Mouse (Mus musculus) cortical plate, adult 2 months (tissue): ENCODE measurements at regions not wholly inside any gene's neighbourhood (a gene's known extent, or its start where the extent isn't known, plus 50 kb on each side); places are given as distances from the start of the nearest gene placed in this dataset.

ENCODE experiments used
- H3K27ac ChIP-seq: fragments of 200-500 bp; 2 replicates; pipeline ENCODE4 v1.5.1; 2012; ENCODE audit warnings: low read length, control low read depth, inconsistent platforms; ENCODE audit not compliant: insufficient read depth
- H3K4me1 ChIP-seq: fragments of 200-500 bp; 2 replicates; pipeline ENCODE4 v1.6.1; 2011; ENCODE audit warnings: low read length; ENCODE audit not compliant: control insufficient read depth, insufficient read depth
- H3K4me3 ChIP-seq: fragments of 200-500 bp; 2 replicates; pipeline ENCODE4 v1.5.1; 2011; ENCODE audit warnings: mild to moderate bottlenecking, low read length, control low read depth; ENCODE audit not compliant: insufficient read depth
- CTCF ChIP-seq: fragments of 200-500 bp; IDR thresholded peaks from 2 replicates; pipeline ENCODE4 v1.5.1; 2011; ENCODE audit warnings: mild to moderate bottlenecking, control low read depth, low read length; ENCODE audit not compliant: insufficient read depth; ENCODE audit errors: extremely low read depth
- POLR2A ChIP-seq: fragments of 200-500 bp; IDR thresholded peaks from 2 replicates; pipeline ENCODE4 v1.6.1; 2011; ENCODE audit warnings: mild to moderate bottlenecking, low read length, control low read depth; ENCODE audit not compliant: insufficient read depth; ENCODE audit errors: extremely low read depth

DNA sequence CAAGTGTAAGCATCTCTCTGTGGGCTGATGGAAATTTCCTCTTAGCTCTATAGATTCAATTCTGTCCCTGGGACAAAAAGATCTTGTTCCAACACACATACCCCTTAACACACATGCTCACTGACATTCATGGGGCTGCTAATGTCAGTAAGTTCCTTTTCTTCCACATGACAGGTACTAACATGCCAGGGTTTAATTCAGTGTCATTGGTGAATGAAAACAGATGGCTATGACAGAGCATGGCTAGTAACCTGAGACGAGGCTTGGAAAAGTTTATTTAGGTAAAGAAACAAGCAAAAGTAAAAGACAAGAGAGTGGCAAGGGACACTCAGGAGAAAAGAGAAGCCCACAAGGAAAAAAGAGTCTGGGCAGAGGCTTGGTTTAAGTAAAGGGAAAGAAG lies 74.5 kb upstream of the Cd93 start:
- Histone ChIP-seq H3K4me3 (no peak overlapping the region), H3K27ac (no peak overlapping the region), H3K4me1 (no peaks in the 10 kb centered on the region)
- TF ChIP-seq POLR2A: no peak
- TF ChIP-seq CTCF: no peak

DNA sequence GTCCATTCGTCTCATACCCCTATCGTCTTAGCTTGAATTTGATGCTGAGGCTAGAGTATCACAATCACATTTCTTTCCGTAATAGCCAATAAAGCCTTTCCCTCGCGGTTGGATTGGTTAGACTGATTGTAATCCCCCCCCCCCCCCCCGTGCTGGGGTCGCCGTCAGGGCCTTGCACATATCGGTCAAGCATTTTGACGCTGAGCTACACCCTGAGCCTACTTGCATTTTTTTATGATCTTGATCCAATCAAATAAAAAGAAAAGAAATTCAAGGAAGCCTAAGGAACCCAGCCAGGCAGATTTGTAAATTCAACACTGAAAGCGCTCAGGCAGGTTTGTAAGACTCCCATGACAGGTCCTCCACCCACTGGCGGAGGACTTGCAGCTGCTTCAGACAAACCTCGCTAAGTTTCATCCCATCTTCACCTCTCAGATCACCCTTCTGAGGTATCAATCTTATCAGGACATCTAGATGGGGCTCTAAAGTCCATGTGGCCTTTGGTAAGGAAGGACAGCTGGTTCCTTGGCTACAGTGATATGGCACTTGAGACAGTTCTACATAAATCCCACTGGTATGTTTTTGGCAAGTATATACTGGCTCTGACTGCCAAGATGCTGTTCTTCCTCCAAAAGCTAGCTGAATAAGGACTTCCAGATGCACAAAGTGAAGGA lies 66.8 kb upstream of the Cd93 start:
- TF ChIP-seq POLR2A (no peak), CTCF (no peak)
- Histone ChIP-seq H3K27ac (no peak overlapping the region; the same call in 1 of the 2 replicates), H3K4me1 (no peaks in the 10 kb centered on the region), H3K4me3 (no peak overlapping the region)

DNA sequence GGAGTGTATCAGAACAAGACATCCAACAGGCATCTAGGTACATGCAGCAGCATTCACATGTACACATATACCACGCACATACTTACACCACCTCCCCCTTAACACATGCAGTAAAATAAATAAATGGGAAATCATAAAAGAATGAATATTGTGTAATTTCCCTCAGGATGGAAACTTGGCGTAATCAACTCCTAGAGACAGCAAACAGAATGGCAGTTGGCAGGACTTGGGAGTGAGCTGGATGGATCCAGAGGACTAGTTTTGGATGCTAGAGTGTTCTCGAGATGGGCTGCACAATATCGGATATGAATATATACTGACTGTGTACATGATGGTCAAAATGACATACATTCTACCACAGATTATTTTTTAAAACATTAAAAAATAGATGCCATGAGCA lies 66.0 kb upstream of the Cd93 start:
- Histone ChIP-seq H3K4me3 (no peak overlapping the region), H3K4me1 (no peaks in the 10 kb centered on the region), H3K27ac (no peak overlapping the region)
- TF ChIP-seq CTCF (no peak), POLR2A (no peak)

DNA sequence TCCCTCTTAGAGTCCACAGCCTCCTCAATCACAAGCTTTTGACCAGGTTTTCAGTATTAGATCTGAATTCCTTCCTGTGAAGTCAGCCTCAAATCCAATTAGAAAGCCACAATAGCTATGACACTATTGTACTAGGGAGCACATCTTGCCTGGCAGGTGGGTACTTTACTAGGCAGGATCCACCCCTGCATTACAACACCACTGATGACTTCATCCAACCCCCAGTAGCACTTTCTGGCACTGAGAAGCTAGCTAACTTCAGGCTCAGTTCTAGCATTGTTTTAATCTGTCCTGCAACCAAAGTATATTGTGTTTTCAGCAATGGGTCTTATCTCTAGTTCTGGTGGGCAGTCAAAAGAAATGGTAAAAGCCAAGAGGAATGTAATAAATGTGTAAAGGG lies 64.2 kb upstream of the Cd93 start:
- Histone ChIP-seq H3K4me3 (no peak overlapping the region), H3K27ac (no peak overlapping the region), H3K4me1 (no peaks in the 10 kb centered on the region)
- no peak for TF ChIP-seq CTCF

DNA sequence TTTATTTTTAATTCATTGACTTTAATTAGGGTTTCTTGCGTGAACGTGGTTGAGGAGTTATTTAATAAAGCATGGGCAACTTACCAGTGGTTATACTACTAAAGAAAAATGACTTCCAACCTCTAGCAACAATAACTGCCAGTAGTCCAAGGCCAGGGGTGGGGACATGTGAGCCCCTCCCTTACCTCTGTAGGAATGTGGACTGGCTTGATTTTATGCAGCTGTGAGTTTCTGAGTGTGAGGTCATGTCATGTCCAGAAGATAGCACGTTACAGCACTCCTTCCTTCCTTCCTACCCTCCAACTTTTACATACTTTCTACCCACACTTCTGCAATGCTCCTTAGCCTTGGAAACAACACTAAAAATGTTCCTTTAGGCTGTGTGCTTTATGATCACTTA lies 63.6 kb upstream of the Cd93 start:
- no peak overlapping the region for H3K27ac ChIP-seq
- H3K4me1 ChIP-seq: peaks cover 2% of the 10 kb centered on the region; the same call in 1 of the 2 replicates
- TF ChIP-seq POLR2A: no peak
- no peak overlapping the region for H3K4me3 ChIP-seq

DNA sequence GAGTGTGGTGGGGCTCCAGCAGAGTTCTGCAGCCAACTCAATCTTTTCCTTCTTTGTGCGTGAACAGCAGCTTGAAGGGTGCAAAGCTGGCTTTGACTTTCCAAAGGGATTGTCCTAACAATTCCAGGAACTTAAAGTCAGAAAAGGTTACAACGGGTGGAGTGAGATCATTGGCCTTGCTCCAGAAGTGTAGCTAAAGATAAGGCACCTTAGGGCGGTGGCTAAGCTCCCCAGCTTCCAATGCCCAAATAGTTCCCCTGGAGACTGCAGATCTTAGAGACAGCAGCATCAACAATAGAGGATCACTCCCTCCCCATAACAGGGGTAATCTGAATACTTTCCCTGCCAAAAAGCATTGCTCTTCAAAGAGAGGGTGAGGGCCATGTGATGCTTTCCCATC lies 62.3 kb upstream of the Cd93 start:
- Histone ChIP-seq H3K4me1 (peaks cover 2% of the 10 kb centered on the region; the same call in 1 of the 2 replicates), H3K27ac (no peak overlapping the region), H3K4me3 (no peak overlapping the region)
- TF ChIP-seq CTCF (no peak), POLR2A (no peak)

DNA sequence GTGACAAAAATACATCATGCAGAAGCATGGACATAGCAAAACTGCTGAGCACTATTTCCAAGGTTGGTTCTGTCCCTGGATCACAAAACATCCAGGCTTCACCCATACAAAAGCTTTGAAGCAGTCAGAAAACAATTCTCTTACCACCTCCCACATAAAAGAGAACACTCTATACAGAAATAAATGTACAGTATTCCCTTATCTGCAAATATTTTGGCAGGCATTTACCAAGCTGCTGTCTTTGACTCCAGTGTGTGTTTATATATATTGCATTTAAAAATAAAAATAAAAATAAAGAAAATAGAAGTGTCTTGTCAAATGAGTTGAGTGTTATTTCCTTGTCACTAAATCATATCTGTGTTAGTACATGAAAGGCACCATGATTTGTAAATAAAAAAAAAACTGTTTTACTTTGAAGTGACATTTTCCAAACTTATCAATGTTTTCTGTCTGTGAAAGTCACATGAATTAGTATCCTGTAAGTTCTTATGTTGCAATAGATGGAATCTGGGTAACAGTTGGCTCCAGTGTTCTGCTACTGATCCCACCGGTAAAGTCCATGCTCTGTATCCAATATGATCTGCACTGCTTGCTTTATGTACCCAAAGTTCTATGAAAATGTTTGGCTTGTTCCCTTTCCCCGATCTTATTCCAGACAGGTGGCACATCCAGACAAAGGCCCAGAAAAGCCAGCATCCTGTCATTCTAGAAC lies 59.9 kb upstream of the Cd93 start:
- Histone ChIP-seq H3K4me1 (peaks cover 2% of the 10 kb centered on the region; the same call in 1 of the 2 replicates), H3K27ac (no peak overlapping the region), H3K4me3 (no peak overlapping the region)
- TF ChIP-seq CTCF (no peak), POLR2A (no peak)

DNA sequence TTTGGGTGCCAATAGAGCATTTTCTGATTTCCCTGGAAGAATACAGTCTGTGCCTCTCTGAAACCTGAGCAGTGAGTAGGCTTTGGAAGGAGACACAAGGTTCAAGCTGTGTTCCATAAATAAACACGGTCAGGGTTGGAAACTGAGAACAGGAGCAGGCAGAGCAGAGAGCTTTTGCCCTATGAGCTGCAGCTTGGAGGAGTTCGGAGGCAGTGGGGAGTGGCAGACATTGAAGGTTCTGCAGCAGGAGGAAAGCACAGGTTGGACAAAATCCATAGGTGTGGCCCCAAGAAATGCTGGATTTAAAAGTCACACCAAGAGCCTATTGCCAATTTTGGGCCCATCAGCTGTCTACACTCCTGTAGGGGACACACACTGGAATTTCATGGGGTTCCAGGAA lies 59.0 kb upstream of the Cd93 start:
- Histone ChIP-seq H3K27ac (no peak overlapping the region), H3K4me1 (peaks cover 2% of the 10 kb centered on the region; the same call in 1 of the 2 replicates), H3K4me3 (no peak overlapping the region)
- TF ChIP-seq POLR2A: no peak
- no peak for TF ChIP-seq CTCF

DNA sequence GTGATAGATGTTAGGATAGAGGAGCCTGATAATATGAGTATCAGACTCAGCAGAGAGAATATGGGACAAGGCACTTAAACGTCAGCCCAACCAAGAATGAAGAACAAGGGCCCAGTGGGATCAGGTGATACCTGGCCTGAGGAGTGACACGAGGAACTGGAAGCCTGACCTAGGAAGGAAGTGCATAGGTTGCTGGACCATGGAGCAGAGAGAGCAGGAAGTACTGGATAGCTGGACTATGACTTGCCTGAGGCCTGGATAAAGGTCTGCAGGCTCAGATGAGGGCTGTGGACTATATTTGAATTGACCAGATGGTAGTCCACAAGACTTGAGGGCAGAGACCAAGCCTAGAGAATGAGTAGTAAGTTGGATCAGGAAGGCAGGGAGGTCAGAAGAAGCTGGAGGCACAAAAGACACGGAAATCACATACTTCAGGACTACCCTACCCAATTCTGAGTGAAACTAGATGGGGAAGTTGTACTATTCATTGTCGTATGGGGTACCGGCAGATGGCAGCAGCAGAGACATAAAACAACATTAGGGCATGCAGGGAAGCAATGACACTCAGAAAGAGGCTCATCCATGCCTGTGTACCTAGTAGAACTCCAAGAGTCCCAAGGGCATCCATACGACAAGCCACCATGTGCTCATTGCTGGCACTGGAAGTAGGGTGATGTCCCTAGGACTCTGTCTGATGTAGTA lies 57.0 kb upstream of the Cd93 start:
- no peak for TF ChIP-seq POLR2A
- TF ChIP-seq CTCF: no peak
- Histone ChIP-seq H3K4me1 (peaks cover 2% of the 10 kb centered on the region; the same call in 1 of the 2 replicates), H3K4me3 (no peak overlapping the region), H3K27ac (no peak overlapping the region)

DNA sequence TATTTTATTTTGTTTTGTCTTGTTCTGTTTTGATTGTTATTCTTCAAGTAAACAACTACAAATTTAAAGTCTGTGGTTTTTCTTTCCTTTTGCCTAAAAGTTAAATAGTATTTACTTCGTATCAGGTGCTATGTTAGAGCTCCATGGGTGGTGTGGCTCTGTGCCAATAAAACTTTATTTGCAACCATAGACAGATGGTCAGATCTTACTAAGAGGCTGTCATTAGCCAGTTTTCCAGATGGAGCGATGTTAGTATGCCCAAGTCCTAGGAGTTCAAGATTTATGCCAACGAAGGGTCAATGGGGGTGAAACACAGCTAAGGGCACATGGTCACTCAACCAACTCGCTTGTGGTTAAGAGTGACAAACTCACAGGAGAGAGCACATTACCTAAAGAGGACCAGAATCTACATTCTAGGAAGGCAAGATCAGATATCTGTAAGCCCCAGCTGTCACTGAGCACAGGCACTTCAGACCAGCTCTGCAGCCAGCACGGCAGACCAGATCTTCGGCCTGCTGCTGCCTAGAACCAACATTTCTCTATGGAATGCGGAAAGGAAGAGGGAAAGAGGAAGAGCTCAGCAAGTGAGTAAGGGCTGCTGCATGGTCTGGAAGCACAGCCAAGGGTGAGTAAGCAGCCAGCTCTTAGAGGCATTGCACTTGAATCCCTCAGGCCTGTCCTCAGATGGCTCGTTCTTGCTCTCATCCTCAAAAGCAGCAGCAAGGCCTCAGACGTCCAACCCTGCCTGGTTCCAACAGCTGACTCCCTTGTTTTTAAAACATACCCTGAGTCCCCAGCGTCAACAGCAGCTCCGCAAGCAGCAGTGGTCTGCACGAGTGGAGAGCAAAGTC lies 54.3 kb upstream of the Cd93 start:
- Histone ChIP-seq H3K4me3 (no peak overlapping the region), H3K4me1 (peaks cover 2% of the 10 kb centered on the region; the same call in 1 of the 2 replicates), H3K27ac (no peak overlapping the region)
- no peak for TF ChIP-seq CTCF
- TF ChIP-seq POLR2A: no peak
